Mouse (Mus musculus) thymus, adult 2 months (tissue): ENCODE data around the gene Olfr619. TPM values are rescaled to one million over a fixed set of nuclear protein-coding genes. Genes with fewer than 3 reads are reported as not detected.

ENCODE experiments used
- DNase-seq: peaks from one replicate; pipeline ENCODE4 v3.0.0; 2021
- H3K27ac ChIP-seq: fragments of 200-500 bp; 2 replicates; pipeline ENCODE4 v1.5.1; 2012; ENCODE audit warnings: low read length, control low read depth; ENCODE audit not compliant: control insufficient read depth, insufficient read depth
- H3K27me3 ChIP-seq: fragments of 200-500 bp; 2 replicates; pipeline ENCODE4 v1.6.1; 2012; ENCODE audit warnings: mild to moderate bottlenecking, low read length, moderate library complexity, mixed read lengths; ENCODE audit not compliant: control insufficient read depth, insufficient read depth
- H3K36me3 ChIP-seq: fragments of 200-500 bp; 2 replicates; pipeline ENCODE4 v1.6.1; 2012; ENCODE audit warnings: mild to moderate bottlenecking, low read length, moderate library complexity; ENCODE audit not compliant: control insufficient read depth, insufficient read depth
- H3K4me1 ChIP-seq: fragments of 200-500 bp; replicated peaks from 2 replicates; pipeline ENCODE4 v1.6.1; 2012; ENCODE audit warnings: low read length; ENCODE audit not compliant: control insufficient read depth, insufficient read depth
- H3K4me3 ChIP-seq: fragments of 200-500 bp; 2 replicates; pipeline ENCODE4 v1.5.1; 2012; ENCODE audit warnings: mild to moderate bottlenecking, low read length, control low read depth, moderate library complexity; ENCODE audit not compliant: control insufficient read depth, insufficient read depth
- CTCF ChIP-seq: fragments of 200-500 bp; IDR thresholded peaks from 2 replicates; pipeline ENCODE4 v1.5.1; 2012; ENCODE audit warnings: mild to moderate bottlenecking, control low read depth, low read length, moderate library complexity, borderline replicate concordance; ENCODE audit not compliant: control insufficient read depth, poor library complexity, insufficient read depth; ENCODE audit errors: extremely low read depth
- POLR2A ChIP-seq: fragments of 200-500 bp; IDR thresholded peaks from 2 replicates; pipeline ENCODE4 v1.6.1; 2012; ENCODE audit warnings: mild to moderate bottlenecking, low read length, control low read depth, moderate library complexity; ENCODE audit not compliant: control insufficient read depth, poor library complexity, insufficient read depth; ENCODE audit errors: extremely low read depth
- WGBS: fragments of 180-500 bp; shearing (Covaris S2); methylation state at CpG from one replicate; pipeline ENCODE4 v1.1.7; 2018; 5-methylcytosine and 5-hydroxymethylcytosine counted together
- polyA plus RNA-seq: library from polyadenylated mRNA; depleted of rRNA; stranded (reverse); fragments of >200 nt; gene quantifications from 2 replicates; pipeline ENCODE4 v1.2.3, GENCODE M21; 2012; rRNA removed

The Olfr619 gene
- polyA plus RNA-seq, result not detected in 2 replicates

DNA sequence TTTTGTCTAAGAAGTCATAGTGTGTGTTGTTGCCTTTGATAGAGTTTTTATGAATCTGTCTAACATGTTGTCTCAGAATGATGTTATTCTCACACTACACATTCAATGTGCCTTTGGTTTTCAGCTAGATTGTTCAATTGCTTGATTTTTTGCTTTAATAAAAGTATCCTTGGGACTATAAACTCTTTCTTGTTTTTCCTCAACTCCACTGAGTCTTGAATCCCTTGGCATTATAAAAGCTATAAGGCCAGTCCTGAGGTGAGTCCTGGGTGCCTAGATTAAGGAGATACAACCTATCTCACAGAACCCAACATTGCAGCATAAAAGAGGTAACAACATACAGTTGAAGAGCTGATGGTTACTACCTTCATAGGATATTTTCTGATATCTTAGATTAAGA is at the start of gene Olfr619:
Olfr619 (plus strand) TSS at position 301 of the 400 bp plus-strand sequence.
- H3K27ac ChIP-seq, result no peak within 1 kb of the TSS
- no peak for TF ChIP-seq POLR2A
- no peak for TF ChIP-seq CTCF
- H3K4me3 ChIP-seq, result no peak within 1 kb of the TSS
- no peak for DNase-seq
- H3K4me1 ChIP-seq, result no peaks in the 10 kb centered on the region
- no peaks in the 10 kb centered on the region for H3K27me3 ChIP-seq
- H3K36me3 ChIP-seq, result no peaks in the 10 kb centered on the region

GRCm38 (mm10) chr7:103555779-103556178 is 44.6 kb upstream of the Olfr619 start, which contains the start of gene Olfr615:
TSS of gene Olfr615 (plus strand) at chr7:103556079.
- no peaks in the 10 kb centered on the region for H3K27me3 ChIP-seq
- WGBS, result 86% methylated on average over 2 of the region's 2 CpGs
- no peaks in the 10 kb centered on the region for H3K4me1 ChIP-seq
- no peak within 1 kb of the TSS for H3K27ac ChIP-seq
- no peak for DNase-seq
- H3K4me3 ChIP-seq, result no peak within 1 kb of the TSS
- no peaks in the 10 kb centered on the region for H3K36me3 ChIP-seq
- TF ChIP-seq CTCF, result no peak
- TF ChIP-seq POLR2A, result no peak

DNA sequence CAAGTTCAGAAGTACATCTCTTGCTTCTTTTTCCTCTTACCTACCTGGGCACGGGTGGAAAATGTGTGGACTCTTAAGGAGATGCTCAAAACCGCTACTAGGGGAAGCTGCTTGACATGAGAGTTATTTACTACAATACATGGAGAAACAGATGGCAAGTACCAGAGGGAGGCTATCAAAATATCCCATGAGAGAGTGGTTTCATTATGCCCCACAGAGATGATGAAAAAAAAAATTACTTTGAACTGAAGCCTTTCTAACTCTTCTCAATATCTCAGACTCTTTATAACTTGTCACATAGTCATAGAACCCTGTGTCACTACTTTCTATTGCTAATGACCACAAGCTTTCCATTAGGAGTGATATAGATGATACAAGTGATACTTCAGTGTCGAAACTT is 31.3 kb upstream of the Olfr619 start, which contains the start of gene Olfr616:
Olfr616 (minus strand) TSS at position 101 of the 400 bp plus-strand sequence.
- H3K36me3 ChIP-seq, result no peaks in the 10 kb centered on the region
- WGBS, result 90% methylated on average over 3 of the region's 3 CpGs

GRCm38 (mm10) chr7:103572761-103573160 is 27.6 kb upstream of the Olfr619 start, which contains the start of gene Olfr617:
TSS of gene Olfr617 (plus strand) at chr7:103573061.
- Histone ChIP-seq H3K27me3 (no peaks in the 10 kb centered on the region), H3K27ac (no peak within 1 kb of the TSS), H3K4me1 (no peaks in the 10 kb centered on the region), H3K36me3 (no peaks in the 10 kb centered on the region), H3K4me3 (no peak within 1 kb of the TSS)
- DNase-seq, result no peak
- 96% methylated on average over 1 of the region's 1 CpGs for WGBS
- no peak for TF ChIP-seq POLR2A
- no peak for TF ChIP-seq CTCF

More for the DNA sequence above, 31.3 kb upstream of the Olfr619 start, which contains the start of gene Olfr616:
- Histone ChIP-seq H3K27me3 (no peaks in the 10 kb centered on the region), H3K4me1 (no peaks in the 10 kb centered on the region), H3K27ac (no peak within 1 kb of the TSS), H3K4me3 (no peak within 1 kb of the TSS)
- DNase-seq, result no peak
- TF ChIP-seq CTCF, result no peak
- TF ChIP-seq POLR2A, result no peak

DNA sequence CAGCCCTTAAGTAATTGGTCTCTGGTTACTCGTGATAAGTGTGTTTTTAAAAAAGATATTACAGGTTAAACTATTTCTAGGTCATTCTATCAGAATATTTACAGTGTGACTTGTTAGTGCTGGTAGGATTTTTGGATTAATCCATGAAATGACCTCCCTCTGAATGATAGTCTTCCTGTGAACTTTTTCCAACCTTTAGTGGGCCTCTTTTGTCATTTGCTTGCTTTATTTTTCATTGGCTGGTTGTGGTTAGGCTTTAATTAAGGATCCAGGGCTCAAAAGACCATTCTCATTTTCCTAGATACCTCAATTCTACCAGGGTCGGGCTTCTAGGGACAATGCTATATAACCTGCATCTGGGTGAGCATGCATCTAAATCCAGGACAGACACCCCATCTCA is 10.6 kb upstream of the Olfr619 start, which contains the start of gene Olfr618:
Olfr618 (plus strand) TSS at position 301 of the 400 bp plus-strand sequence.
- 83% methylated on average over 2 of the region's 2 CpGs for whole genome bisulfite sequencing
- H3K27me3 ChIP-seq, result no peaks in the 10 kb centered on the region
- DNase-seq, result no peak
- no peaks in the 10 kb centered on the region for H3K36me3 ChIP-seq
- no peak within 1 kb of the TSS for H3K27ac ChIP-seq
- no peak within 1 kb of the TSS for H3K4me3 ChIP-seq
- no peak for TF ChIP-seq CTCF
- TF ChIP-seq POLR2A, result no peak
- H3K4me1 ChIP-seq, result no peaks in the 10 kb centered on the region

DNA sequence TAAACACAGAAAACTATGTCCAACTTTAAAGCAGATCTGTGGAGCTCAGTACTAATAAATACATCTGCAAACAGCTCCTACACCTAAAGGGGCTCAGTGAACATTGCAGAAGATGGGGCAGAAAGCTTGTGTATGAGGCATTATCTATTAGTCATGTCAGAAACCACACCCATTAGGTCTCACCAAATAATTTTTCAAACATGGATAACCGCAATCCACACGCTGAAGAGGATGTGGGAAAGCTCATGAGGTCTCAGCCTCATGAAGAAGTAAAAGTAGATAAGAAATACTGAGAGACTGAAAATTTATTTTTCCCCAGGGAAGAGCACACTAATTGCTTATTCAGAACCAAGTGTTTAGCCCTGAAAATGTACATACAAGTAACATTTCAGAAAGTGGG is 7.0 kb downstream of the Olfr619 start:
- H3K27ac ChIP-seq, result no peak overlapping the region
- H3K4me1 ChIP-seq, result no peaks in the 10 kb centered on the region
- TF ChIP-seq POLR2A, result no peak
- TF ChIP-seq CTCF, result no peak
- H3K4me3 ChIP-seq, result no peak overlapping the region
- no peak for DNase-seq
- H3K36me3 ChIP-seq, result no peaks in the 10 kb centered on the region
- no peaks in the 10 kb centered on the region for H3K27me3 ChIP-seq
- WGBS, result 69% methylated on average over 2 of the region's 2 CpGs

GRCm38 (mm10) chr7:103612434-103612833 is 12.1 kb downstream of the Olfr619 start, which contains the start of gene Olfr620:
TSS of gene Olfr620 (minus strand) at chr7:103612534.
- Histone ChIP-seq H3K4me1 (no peaks in the 10 kb centered on the region), H3K4me3 (no peak within 1 kb of the TSS), H3K36me3 (no peaks in the 10 kb centered on the region), H3K27me3 (no peaks in the 10 kb centered on the region), H3K27ac (no peak within 1 kb of the TSS)
- TF ChIP-seq POLR2A (no peak), CTCF (no peak)
- WGBS, result 95% methylated on average over 2 of the region's 2 CpGs
- DNase-seq, result no peak
